In the genomic region with DNA sequence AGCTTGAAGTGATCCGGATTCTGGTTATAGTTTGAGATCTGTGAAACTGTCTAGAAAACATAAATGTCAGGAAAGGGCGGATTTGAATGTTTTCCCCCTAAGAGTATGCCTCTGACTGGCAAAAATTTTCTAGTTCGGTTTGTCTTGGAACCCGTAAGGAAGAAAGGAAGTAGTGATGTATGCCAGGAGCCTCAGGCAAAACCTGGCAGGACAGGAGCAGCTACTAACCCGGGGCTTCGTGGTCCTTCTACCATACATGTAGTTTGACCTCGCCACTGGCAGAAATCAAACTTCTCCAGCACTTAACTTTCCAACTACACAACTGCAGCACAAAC, we compare ENCODE assay signal across 8 mouse cellular contexts. TPM values are rescaled to one million over a fixed set of nuclear protein-coding genes. Genes with fewer than 3 reads are reported as not detected.
A peak's percentile ranks its signal among the peaks of the same experiment; 100 is the strongest.
DNase-seq lines count a peak whose midpoint lies in the region; ATAC-seq and TF ChIP-seq lines count a peak whose summit lies in the region.

No protein-coding gene starts in this region.

- no peak for TF ChIP-seq POLR2A in cortical plate, adult 2 months (IDR thresholded peaks at IDR 0.05; ENCODE audit: extremely low read depth, insufficient read depth, low read length)

- 4% methylated on average over 7 of the region's 7 CpGs for WGBS in kidney, embryonic 16.5 days
- 6% methylated on average over 7 of the region's 7 CpGs for WGBS in hindbrain, embryonic 15.5 days
- WGBS in midbrain, embryonic 16.5 days: 6% methylated on average over 7 of the region's 7 CpGs

- no peaks in the 10 kb centered on the region for H3K36me3 ChIP-seq in kidney, embryonic 16.5 days (ENCODE audit: insufficient read depth, low read length)
- H3K36me3 ChIP-seq in hindbrain, embryonic 15.5 days: no peaks in the 10 kb centered on the region
- no peaks in the 10 kb centered on the region for H3K36me3 ChIP-seq in midbrain, embryonic 16.5 days (ENCODE audit: control insufficient read depth, insufficient read depth, low read length)

- peak overlapping the region; percentile 61 for H3K4me2 ChIP-seq in kidney, embryonic 16.5 days (replicated peaks; ENCODE audit: low read depth, low read length)
- H3K4me2 ChIP-seq in hindbrain, embryonic 15.5 days: peak overlapping the region; percentile 63
- H3K4me2 ChIP-seq in midbrain, embryonic 16.5 days (ENCODE audit: low read length): peak overlapping the region; percentile 60

- no peaks in the 10 kb centered on the region for H3K9me3 ChIP-seq in kidney, embryonic 16.5 days (ENCODE audit: low read length)
- no peaks in the 10 kb centered on the region for H3K9me3 ChIP-seq in hindbrain, embryonic 15.5 days
- no peaks in the 10 kb centered on the region for H3K9me3 ChIP-seq in midbrain, embryonic 16.5 days (replicated peaks; ENCODE audit: control insufficient read depth, low read length, poor library complexity, severe bottlenecking)

- TF ChIP-seq CTCF in cortical plate, adult 2 months (IDR thresholded peaks at IDR 0.05; ENCODE audit: extremely low read depth, insufficient read depth, low read length): no peak

- H3K27me3 ChIP-seq in kidney, embryonic 16.5 days (ENCODE audit: insufficient read depth, low read length): no peaks in the 10 kb centered on the region
- H3K27me3 ChIP-seq in hindbrain, embryonic 15.5 days: no peaks in the 10 kb centered on the region
- no peaks in the 10 kb centered on the region for H3K27me3 ChIP-seq in midbrain, embryonic 16.5 days (ENCODE audit: control insufficient read depth, insufficient read depth, low read depth, low read length)

- 0 out of 2 replicates have a peak, but pooled peaks cover 5% of the 10 kb centered on the region for H3K4me1 ChIP-seq in kidney, embryonic 16.5 days (ENCODE audit: insufficient read depth, low read length)
- no peaks in the 10 kb centered on the region for H3K4me1 ChIP-seq in cortical plate, adult 2 months (ENCODE audit: control insufficient read depth, insufficient read depth, low read length)
- peaks cover 8% of the 10 kb centered on the region for H3K4me1 ChIP-seq in hindbrain, embryonic 15.5 days (replicated peaks)
- peaks cover 7% of the 10 kb centered on the region for H3K4me1 ChIP-seq in midbrain, embryonic 16.5 days (ENCODE audit: control insufficient read depth, insufficient read depth, low read length)

- no peak for DNase-seq in kidney, adult 18-20 months
- no peak for DNase-seq in urinary bladder, adult 18-20 months (ENCODE audit: low spot score in 2 of 2)
- no peak for DNase-seq in embryo, embryonic 9.5 days (ENCODE audit: extremely low spot score)

- peak overlapping the region; percentile 69 for H3K4me3 ChIP-seq in kidney, embryonic 16.5 days (ENCODE audit: low read length)
- peak overlapping the region; percentile 49 for H3K4me3 ChIP-seq in cortical plate, adult 2 months (ENCODE audit: insufficient read depth, low read length)
- H3K4me3 ChIP-seq in hindbrain, embryonic 15.5 days: peak overlapping the region; percentile 71
- H3K4me3 ChIP-seq in midbrain, embryonic 16.5 days (ENCODE audit: low read depth, low read length): peak overlapping the region; percentile 54

- ATAC-seq in kidney, embryonic 16.5 days (ENCODE audit: low FRiP score, low TSS enrichment): peak; percentile 32
- no peak for ATAC-seq in hindbrain, embryonic 15.5 days (ENCODE audit: low FRiP score, low read depth)
- ATAC-seq in midbrain, embryonic 16.5 days: no peak
- no peak for ATAC-seq in granulocyte monocyte progenitor cell, adult 5-6 weeks (replicated peaks; ENCODE audit: poor library complexity, severe bottlenecking)

- peak overlapping the region; percentile 85 for H3K9ac ChIP-seq in kidney, embryonic 16.5 days (replicated peaks; ENCODE audit: low read length)
- peak overlapping the region; percentile 64 for H3K9ac ChIP-seq in hindbrain, embryonic 15.5 days
- H3K9ac ChIP-seq in midbrain, embryonic 16.5 days (ENCODE audit: low read depth, low read length): peak overlapping the region; percentile 59

- peak overlapping the region; percentile 98 for H3K27ac ChIP-seq in kidney, embryonic 16.5 days (ENCODE audit: low read length)
- H3K27ac ChIP-seq in cortical plate, adult 2 months (ENCODE audit: insufficient read depth, low read length): no peak overlapping the region
- peak overlapping the region; percentile 97 for H3K27ac ChIP-seq in hindbrain, embryonic 15.5 days (replicated peaks)
- H3K27ac ChIP-seq in midbrain, embryonic 16.5 days (ENCODE audit: low read length): peak overlapping the region; percentile 89

RNA-seq across cellular contexts. Expression of a gene that starts 0.4 kb away (rescaled TPM):
- 42.0 and 43.5 TPM in 2 replicates for polyA plus RNA-seq in kidney, embryonic 16.5 days (2015; fragmentation: Nextera tagmentation; extraction: Ambion mirVana)
- polyA plus RNA-seq in cortical plate, adult 2 months (2012; rRNA removed): 15.2 and 20.2 TPM in 2 replicates
- 34.6 and 38.0 TPM in 2 replicates for polyA plus RNA-seq in hindbrain, embryonic 15.5 days (2015; fragmentation: Nextera tagmentation; extraction: Ambion mirVana)
- 36.9 and 39.2 TPM in 2 replicates for polyA plus RNA-seq in midbrain, embryonic 16.5 days (2015; fragmentation: Nextera tagmentation; extraction: Ambion mirVana)
- 20.4 and 28.5 TPM in 2 replicates for total RNA-seq in granulocyte monocyte progenitor cell, adult 5-6 weeks (2014; fragmentation: Nextera tagmentation)
- 8.4 and 13.0 TPM in 2 replicates for total RNA-seq in granulocyte monocyte progenitor cell, adult 5-6 weeks (2017)

RNA-seq across cellular contexts. Expression of a gene that starts 8.3 kb away (rescaled TPM):
- 1.5 and 1.6 TPM in 2 replicates for polyA plus RNA-seq in kidney, embryonic 16.5 days (2015; fragmentation: Nextera tagmentation; extraction: Ambion mirVana)
- 23.3 and 25.2 TPM in 2 replicates for polyA plus RNA-seq in cortical plate, adult 2 months (2012; rRNA removed)
- polyA plus RNA-seq in hindbrain, embryonic 15.5 days (2015; fragmentation: Nextera tagmentation; extraction: Ambion mirVana): 2.5 and 2.6 TPM in 2 replicates
- 3.4 and 3.8 TPM in 2 replicates for polyA plus RNA-seq in midbrain, embryonic 16.5 days (2015; fragmentation: Nextera tagmentation; extraction: Ambion mirVana)
- total RNA-seq in granulocyte monocyte progenitor cell, adult 5-6 weeks (2014; fragmentation: Nextera tagmentation): 0.04 TPM in 1 of 2 replicates, not detected in the other
- 0.04 and 0.21 TPM in 2 replicates for total RNA-seq in granulocyte monocyte progenitor cell, adult 5-6 weeks (2017)
